Comparison of ENCODE assay signal across 8 mouse cellular contexts in genomic region chr9:119982956-119983551, GRCm38 (mm10). TPM values are rescaled to one million over a fixed set of nuclear protein-coding genes. Genes with fewer than 3 reads are reported as not detected.
DNase-seq lines count a peak whose midpoint lies in the region; TF ChIP-seq lines count a peak whose summit lies in the region.

No protein-coding gene starts in this region.

- peaks cover 18% of the 10 kb centered on the region for H3K36me3 ChIP-seq in E14TG2a.4 (ENCODE audit: insufficient read depth, low read length)
- no peaks in the 10 kb centered on the region for H3K36me3 ChIP-seq in heart, embryonic 10.5 days

- peak; percentile 69 for DNase-seq in 416B (ENCODE audit: low read depth)
- DNase-seq in cerebellum, adult 9-11 months: peak; percentile 71
- DNase-seq in heart, embryonic 10.5 days (ENCODE audit: low spot score): no peak
- peak; percentile 68 for DNase-seq in kidney, adult 9 months
- DNase-seq in lung, postnatal 25 days (ENCODE audit: low spot score): peak; percentile 72
- DNase-seq in spleen, postnatal 10 days (ENCODE audit: low spot score in 2 of 2): peak; percentile 40 to 62
- DNase-seq in ovary, postnatal 14 days (ENCODE audit: low spot score): no peak

- peaks cover 84% of the 10 kb centered on the region for H3K4me1 ChIP-seq in E14TG2a.4 (replicated peaks; ENCODE audit: low read depth, low read length)
- peaks cover 68% of the 10 kb centered on the region for H3K4me1 ChIP-seq in heart, embryonic 10.5 days

- no peak for TF ChIP-seq CTCF in E14TG2a.4 (conservative IDR thresholded peaks at IDR 0.05; ENCODE audit: low read length)

- H3K27ac ChIP-seq in heart, embryonic 10.5 days: peak overlapping the region; percentile 94

- H3K9me3 ChIP-seq in E14TG2a.4 (ENCODE audit: low read length): no peaks in the 10 kb centered on the region
- no peaks in the 10 kb centered on the region for H3K9me3 ChIP-seq in heart, embryonic 10.5 days

- under 1% methylated on average over 48 of the region's 48 CpGs for WGBS in heart, embryonic 10.5 days

- peak overlapping the region; percentile 91 for H3K4me3 ChIP-seq in E14TG2a.4 (replicated peaks; ENCODE audit: low read length)
- peak overlapping the region; percentile 87 for H3K4me3 ChIP-seq in heart, embryonic 10.5 days

- H3K27me3 ChIP-seq in E14TG2a.4 (ENCODE audit: insufficient read depth, low read length): no peaks in the 10 kb centered on the region
- H3K27me3 ChIP-seq in heart, embryonic 10.5 days (ENCODE audit: insufficient read depth, poor library complexity, severe bottlenecking): no peaks in the 10 kb centered on the region

RNA-seq across cellular contexts. Expression of gene Csrnp1, which starts 1.4 kb away (rescaled TPM):
- polyA plus RNA-seq in heart, embryonic 10.5 days (2016; fragmentation: Nextera tagmentation; extraction: Ambion mirVana): 7.5 and 8.0 TPM in 2 replicates

RNA-seq across cellular contexts. Expression of gene Xirp1, which starts 40.3 kb away (rescaled TPM):
- 41.1 and 90.1 TPM in 2 replicates for polyA plus RNA-seq in heart, embryonic 10.5 days (2016; fragmentation: Nextera tagmentation; extraction: Ambion mirVana)

RNA-seq across cellular contexts. Expression of gene Ttc21a, which starts 45.6 kb away (rescaled TPM):
- polyA plus RNA-seq in heart, embryonic 10.5 days (2016; fragmentation: Nextera tagmentation; extraction: Ambion mirVana): 0.28 and 0.48 TPM in 2 replicates

RNA-seq across cellular contexts. Expression of gene Gorasp1, which starts 45.7 kb away (rescaled TPM):
- polyA plus RNA-seq in heart, embryonic 10.5 days (2016; fragmentation: Nextera tagmentation; extraction: Ambion mirVana): 26.5 and 26.8 TPM in 2 replicates

Comparison
In these comparisons a context has a peak if more than half of its experiments do, and no peak if none do; other contexts are left out.
1. DNase-seq: peak in 416B (single experiment), cerebellum, adult 9-11 months (single experiment), kidney, adult 9 months (single experiment), lung, postnatal 25 days (single experiment) and spleen, postnatal 10 days (2 of 2); none in heart, embryonic 10.5 days (single experiment) and ovary, postnatal 14 days (single experiment).